Mouse (Mus musculus) kidney, adult 2 months (tissue): Measurements from ENCODE around the gene Gsc.
A peak's percentile ranks its signal among the peaks of the same experiment; 100 is the strongest.

Experiments
- CTCF ChIP-seq: fragments of 200-500 bp; conservative IDR thresholded peaks from 2 replicates; pipeline ENCODE4 v1.5.1; 2011; ENCODE audit warnings: low read depth, mild to moderate bottlenecking, control low read depth, low read length, moderate library complexity, mixed read lengths; ENCODE audit not compliant: insufficient read depth, insufficient read length
- POLR2A ChIP-seq: fragments of 200-500 bp; IDR thresholded peaks from one replicate; pipeline ENCODE4 v1.6.1; 2011; ENCODE audit warnings: low read depth, low read length, control low read depth

DNA sequence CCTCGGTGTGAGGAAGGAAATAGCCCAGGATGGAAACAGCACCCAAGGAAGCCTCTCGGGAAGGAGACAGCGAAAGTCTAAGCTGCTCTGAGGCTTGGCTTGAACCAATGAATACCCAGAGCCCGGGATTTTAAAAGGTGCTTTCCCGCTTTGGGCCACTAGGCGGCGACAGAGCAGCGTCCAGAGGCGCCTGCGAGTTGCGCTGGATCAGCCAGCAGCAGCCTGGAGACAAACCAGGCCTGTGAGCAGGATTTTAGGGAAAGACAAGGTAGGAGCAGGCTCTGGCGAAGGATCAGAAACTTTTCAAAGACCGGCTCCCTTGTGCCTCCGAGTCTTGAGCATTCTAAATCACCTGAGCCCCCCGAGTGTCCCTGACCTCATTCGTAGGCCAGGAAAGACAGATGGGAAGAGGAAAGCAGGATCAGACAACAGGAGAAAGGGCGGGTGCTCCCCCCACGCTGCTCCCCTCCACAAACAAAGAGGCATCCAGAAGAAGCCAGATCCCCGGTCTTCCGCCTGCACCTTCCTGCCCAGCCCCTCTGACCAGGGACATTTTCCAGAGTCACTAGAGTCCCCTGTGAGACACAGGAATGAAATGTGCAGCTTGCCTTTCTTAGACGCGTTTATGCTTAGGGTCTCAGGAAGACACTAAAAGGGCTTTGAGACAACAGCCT is 32.9 kb downstream of the Gsc start:
- peak; percentile 87 for TF ChIP-seq CTCF
- no peak for TF ChIP-seq POLR2A
